29 mouse cellular contexts compared by ENCODE assay signal in the genomic region with DNA sequence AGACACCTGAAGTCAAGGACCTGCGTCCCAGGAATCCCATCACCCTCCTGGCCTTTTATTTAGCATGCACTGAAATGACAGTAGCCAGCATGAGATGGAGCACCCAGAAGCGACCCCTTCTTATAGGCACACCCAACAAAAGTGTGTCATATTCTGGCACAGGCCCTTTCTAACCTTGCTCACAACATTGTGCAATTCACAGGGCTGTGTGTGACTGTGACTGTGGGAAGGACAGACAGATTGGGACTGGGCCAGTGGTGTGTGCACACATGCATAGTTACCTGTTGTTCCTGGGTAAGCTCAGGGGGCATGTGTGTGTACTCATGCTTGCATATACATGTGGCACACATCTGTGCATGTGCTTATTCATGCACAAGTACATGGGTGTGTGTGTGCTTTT. TPM values are rescaled to one million over a fixed set of nuclear protein-coding genes. Genes with fewer than 3 reads are reported as not detected.
DNase-seq lines count a peak whose midpoint lies in the region; ATAC-seq lines count a peak whose summit lies in the region.
"Had no signal": no experiment of that assay in that cellular context is flagged by ENCODE, and none has a peak within 500 bp of the region (broad histone marks: within the 10 kb centered on the region; RNA-seq: fewer than 3 reads in every experiment).

No protein-coding gene starts in this region.

- peak; percentile 10; the same call in 1 of the 2 replicates for ATAC-seq in kidney, embryonic 15.5 days (replicated peaks; ENCODE audit: low FRiP score)
- ATAC-seq in forebrain, embryonic 11.5 days (replicated peaks; ENCODE audit: low FRiP score) = no peak
- ATAC-seq: forebrain, embryonic 15.5 days; hindbrain, postnatal 0 days; inflammation-experienced regulatory T-cells, adult 6 months; intestine, embryonic 16.5 days; Patski had no signal

- H3K9me3 ChIP-seq in kidney, embryonic 15.5 days (replicated peaks) = no peaks in the 10 kb centered on the region
- no peaks in the 10 kb centered on the region for H3K9me3 ChIP-seq in forebrain, embryonic 11.5 days (ENCODE audit: control insufficient read depth, low read length)
- H3K9me3 ChIP-seq: forebrain, embryonic 10.5 days; forebrain, embryonic 15.5 days; heart, embryonic 10.5 days; heart, embryonic 13.5 days had no signal

- H3K4me1 ChIP-seq in kidney, embryonic 15.5 days = peaks cover 19% of the 10 kb centered on the region
- H3K4me1 ChIP-seq in forebrain, embryonic 11.5 days (replicated peaks; ENCODE audit: control insufficient read depth, insufficient read depth, low read length) = no peaks in the 10 kb centered on the region
- H3K4me1 ChIP-seq: forebrain, embryonic 10.5 days; heart, embryonic 10.5 days; heart, embryonic 13.5 days had no signal

- no peak overlapping the region for H3K9ac ChIP-seq in kidney, embryonic 15.5 days
- no peak overlapping the region for H3K9ac ChIP-seq in forebrain, embryonic 11.5 days (ENCODE audit: low read length)
- H3K9ac ChIP-seq: forebrain, embryonic 15.5 days; heart, embryonic 13.5 days; hindbrain, embryonic 14.5 days had no signal

- DNase-seq in kidney, postnatal 36 days = no peak
- DNase-seq in adrenal gland, adult 2 months = peak; percentile 77
- peak; percentile 70 for DNase-seq in adrenal gland, postnatal 14 days
- DNase-seq in spleen, postnatal 36 days (ENCODE audit: low spot score in 2 of 2) = no peak
- DNase-seq in gastrocnemius, adult 8-10 months (ENCODE audit: low spot score in 2 of 2) = no peak
- no peak for DNase-seq in forebrain, embryonic 11.5 days (ENCODE audit: low spot score)
- DNase-seq: cerebellum, adult 11-12 months; cerebellum, adult 8-10 months; cerebellum, postnatal 10 days; cerebellum, postnatal 36 days; gastrocnemius, postnatal 10 days; gastrocnemius, postnatal 36 days; heart, adult 2 months; heart, postnatal 14 days; heart, postnatal 4 days; kidney, adult 18-20 months had no signal

- H3K4me3 ChIP-seq in kidney, embryonic 15.5 days (replicated peaks) = no peak overlapping the region
- no peak overlapping the region for H3K4me3 ChIP-seq in forebrain, embryonic 11.5 days (ENCODE audit: low read depth, low read length)
- H3K4me3 ChIP-seq: forebrain, embryonic 10.5 days; forebrain, embryonic 15.5 days; heart, adult 2 months; heart, embryonic 10.5 days; heart, embryonic 13.5 days had no signal

- H3K27ac ChIP-seq in kidney, embryonic 15.5 days = no peak overlapping the region
- H3K27ac ChIP-seq in forebrain, embryonic 11.5 days (ENCODE audit: low read depth, low read length) = no peak overlapping the region
- H3K27ac ChIP-seq: forebrain, embryonic 10.5 days; forebrain, embryonic 15.5 days; heart, adult 2 months; heart, embryonic 10.5 days; heart, embryonic 13.5 days; hindbrain, embryonic 14.5 days; hindbrain, postnatal 0 days had no signal

- no peaks in the 10 kb centered on the region for H3K36me3 ChIP-seq in kidney, embryonic 15.5 days
- no peaks in the 10 kb centered on the region for H3K36me3 ChIP-seq in forebrain, embryonic 11.5 days (ENCODE audit: control insufficient read depth, insufficient read depth, low read length)
- H3K36me3 ChIP-seq: forebrain, embryonic 10.5 days; forebrain, embryonic 15.5 days; G1E; heart, embryonic 10.5 days; heart, embryonic 13.5 days had no signal

- no peak overlapping the region for H3K4me2 ChIP-seq in kidney, embryonic 15.5 days
- no peak overlapping the region for H3K4me2 ChIP-seq in forebrain, embryonic 11.5 days (ENCODE audit: low read depth, low read length, severe bottlenecking)
- H3K4me2 ChIP-seq: forebrain, embryonic 15.5 days; heart, embryonic 13.5 days; hindbrain, embryonic 14.5 days had no signal

- WGBS in kidney, embryonic 15.5 days = 82% methylated on average over 2 of the region's 2 CpGs
- WGBS in forebrain, embryonic 11.5 days = 84% methylated on average over 2 of the region's 2 CpGs

- peaks cover 13% of the 10 kb centered on the region; the same call in 1 of the 2 replicates for H3K27me3 ChIP-seq in kidney, embryonic 15.5 days
- H3K27me3 ChIP-seq in forebrain, embryonic 11.5 days (ENCODE audit: control insufficient read depth, insufficient read depth, low read length) = no peaks in the 10 kb centered on the region; the same call in 1 of the 2 replicates
- H3K27me3 ChIP-seq: forebrain, embryonic 15.5 days; Patski had no signal

RNA-seq across cellular contexts. Expression of gene Foxo6, which starts 54.6 kb away (rescaled TPM):
- 0.13 and 0.14 TPM in 2 replicates for polyA plus RNA-seq in kidney, embryonic 15.5 days (2015; fragmentation: Nextera tagmentation; extraction: Ambion mirVana)
- 1 to 10 TPM in 1 of 2 experiments, under 1 TPM in 1; 0.58 to 2.8 TPM for total RNA-seq in adrenal gland, adult 2 months (2021)
- polyA plus RNA-seq in adrenal gland, adult 2 months (2012; rRNA removed) = 2.2 and 3.6 TPM in 2 replicates
- 1.4 and 1.9 TPM in 2 replicates for total RNA-seq in adrenal gland, postnatal 14 days (2021)
- total RNA-seq in gastrocnemius, adult 8-10 months (2022) = 1 to 10 TPM; 2.8 to 4.6 (median 3.9) TPM
- 0.39 and 1.1 TPM in 2 replicates for polyA plus RNA-seq in forebrain, embryonic 11.5 days (2014; fragmentation: Nextera tagmentation; extraction: Ambion mirVana)
- total RNA-seq: CH12.LX; G1E; granulocyte monocyte progenitor cell, adult 5-6 weeks had no signal
- polyA plus RNA-seq: G1E; heart, embryonic 13.5 days; inflammation-experienced regulatory T-cells, adult 6 months had no signal

Comparison
In these comparisons a context has a peak if more than half of its experiments do, and no peak if none do; other contexts are left out.
1. DNase-seq: peak in adrenal gland, adult 2 months (single experiment) and adrenal gland, postnatal 14 days (single experiment); none in kidney, postnatal 36 days (0 of 2), spleen, postnatal 36 days (0 of 2), gastrocnemius, adult 8-10 months (0 of 2) and forebrain, embryonic 11.5 days (single experiment).